Mouse (Mus musculus) lung, postnatal 36 days (tissue): ENCODE results near the gene Artn.

ENCODE experiments used
- DNase-seq: peaks from one replicate; pipeline ENCODE4 v3.0.0; 2022; ENCODE audit warnings: mixed read lengths

Artn gene

DNA sequence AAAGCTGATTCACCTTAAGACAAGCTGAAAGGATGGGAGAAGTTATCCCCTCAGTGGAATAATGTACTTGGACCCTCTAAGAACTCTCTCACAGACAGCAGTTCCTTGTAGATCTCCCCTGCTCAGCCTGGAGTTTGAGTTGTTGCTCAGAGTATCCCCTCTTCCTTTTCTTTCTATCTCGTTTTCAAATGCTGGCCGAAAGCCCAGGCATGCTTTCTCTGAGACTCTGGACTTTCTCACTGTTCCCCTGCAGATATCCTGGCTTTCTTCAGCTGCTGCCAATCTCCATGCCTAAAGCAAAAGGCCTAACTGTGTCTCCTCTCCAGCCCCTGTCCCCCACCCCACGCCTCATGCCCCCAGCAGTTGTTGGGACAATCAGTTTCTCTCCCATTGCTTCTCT lies 11.3 kb downstream of the Artn start:
- DNase-seq = no peak

DNA sequence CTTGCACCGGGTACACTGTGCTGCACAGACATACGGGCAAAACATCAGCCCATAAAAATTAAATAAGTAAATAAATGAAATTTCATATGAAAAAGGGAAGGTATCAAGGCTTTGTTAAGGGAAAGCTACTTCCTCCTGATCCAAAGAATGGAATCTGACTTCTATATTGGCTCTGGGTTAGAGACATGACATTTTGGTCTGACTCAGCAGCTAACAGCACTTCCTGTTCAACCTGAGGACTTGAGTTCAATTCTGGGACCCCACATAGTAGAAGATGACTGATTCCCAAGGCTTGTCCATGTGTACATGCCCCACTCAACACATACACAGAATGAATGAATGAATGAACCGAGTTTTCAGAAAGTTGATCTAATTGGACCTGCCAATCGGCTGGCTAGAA lies 11.7 kb downstream of the Artn start:
- no peak for DNase-seq

DNA sequence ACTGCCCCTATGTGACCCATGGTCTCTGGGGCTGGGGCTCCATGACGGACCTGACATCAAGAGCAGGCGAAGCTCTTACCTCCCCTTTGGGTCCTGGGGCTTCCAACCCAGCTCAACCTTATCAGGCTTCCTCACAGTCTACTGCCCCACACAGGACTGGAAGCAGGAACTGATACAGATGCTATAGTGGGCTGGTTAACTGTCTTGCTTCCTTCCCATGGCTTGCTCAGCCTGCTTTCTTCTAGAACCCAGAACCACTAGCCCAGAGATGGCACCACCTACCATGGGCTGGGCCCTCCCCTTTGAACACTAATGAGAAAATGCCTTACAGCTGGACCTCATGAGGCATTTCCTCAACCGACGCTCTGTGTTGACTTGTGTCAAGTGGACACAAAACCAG lies 12.2 kb downstream of the Artn start:
- no peak for DNase-seq

DNA sequence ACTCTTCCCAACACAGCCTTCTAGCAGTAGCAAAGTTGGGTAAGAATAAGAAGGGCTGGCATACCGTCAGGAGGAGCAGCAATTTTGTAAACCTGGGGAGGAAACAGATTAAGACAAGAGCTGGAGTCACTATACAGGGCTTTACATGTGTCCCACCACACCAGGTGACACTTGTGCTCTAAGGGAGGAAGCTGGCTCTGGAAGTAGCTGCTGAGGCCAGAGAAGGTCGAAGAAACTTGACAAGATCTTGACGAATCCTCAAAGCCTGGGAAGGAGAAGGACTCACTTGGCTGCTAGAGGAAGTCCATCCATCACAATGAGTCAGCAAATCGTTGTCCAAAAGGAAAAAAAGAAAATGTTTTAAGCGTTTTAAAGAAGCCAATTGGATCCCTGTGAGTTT lies 13.2 kb downstream of the Artn start:
- DNase-seq = no peak

DNA sequence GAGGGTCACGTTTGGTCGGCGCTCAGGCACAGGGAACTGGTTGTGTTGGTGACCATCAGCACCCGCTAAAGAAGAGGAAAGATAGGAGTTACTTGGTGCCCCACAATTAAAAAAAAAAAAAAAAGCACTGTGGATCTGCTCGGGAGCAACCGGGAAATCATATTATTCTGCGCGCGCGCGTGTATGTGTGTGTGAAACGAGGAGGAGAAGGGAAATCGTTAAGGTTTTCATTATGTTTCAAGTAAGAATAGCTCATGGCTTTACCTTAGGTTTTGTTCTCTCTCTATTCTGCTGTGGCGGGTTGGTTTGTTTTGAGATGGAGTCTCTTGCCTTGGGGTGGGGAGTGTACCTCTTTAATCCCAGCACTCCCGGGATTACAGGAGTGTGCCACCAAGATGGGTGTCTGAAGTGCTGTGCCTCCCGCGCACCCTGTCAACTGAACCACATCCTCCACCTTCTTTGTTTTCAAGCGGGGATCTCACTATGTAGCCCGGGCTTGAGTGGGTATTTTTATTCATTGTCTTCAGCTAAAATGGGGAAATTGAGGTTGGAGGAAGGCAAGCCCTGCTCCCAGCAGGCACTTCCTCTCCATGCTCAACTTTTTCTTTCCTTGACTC lies 14.0 kb downstream of the Artn start:
- no peak for DNase-seq

DNA sequence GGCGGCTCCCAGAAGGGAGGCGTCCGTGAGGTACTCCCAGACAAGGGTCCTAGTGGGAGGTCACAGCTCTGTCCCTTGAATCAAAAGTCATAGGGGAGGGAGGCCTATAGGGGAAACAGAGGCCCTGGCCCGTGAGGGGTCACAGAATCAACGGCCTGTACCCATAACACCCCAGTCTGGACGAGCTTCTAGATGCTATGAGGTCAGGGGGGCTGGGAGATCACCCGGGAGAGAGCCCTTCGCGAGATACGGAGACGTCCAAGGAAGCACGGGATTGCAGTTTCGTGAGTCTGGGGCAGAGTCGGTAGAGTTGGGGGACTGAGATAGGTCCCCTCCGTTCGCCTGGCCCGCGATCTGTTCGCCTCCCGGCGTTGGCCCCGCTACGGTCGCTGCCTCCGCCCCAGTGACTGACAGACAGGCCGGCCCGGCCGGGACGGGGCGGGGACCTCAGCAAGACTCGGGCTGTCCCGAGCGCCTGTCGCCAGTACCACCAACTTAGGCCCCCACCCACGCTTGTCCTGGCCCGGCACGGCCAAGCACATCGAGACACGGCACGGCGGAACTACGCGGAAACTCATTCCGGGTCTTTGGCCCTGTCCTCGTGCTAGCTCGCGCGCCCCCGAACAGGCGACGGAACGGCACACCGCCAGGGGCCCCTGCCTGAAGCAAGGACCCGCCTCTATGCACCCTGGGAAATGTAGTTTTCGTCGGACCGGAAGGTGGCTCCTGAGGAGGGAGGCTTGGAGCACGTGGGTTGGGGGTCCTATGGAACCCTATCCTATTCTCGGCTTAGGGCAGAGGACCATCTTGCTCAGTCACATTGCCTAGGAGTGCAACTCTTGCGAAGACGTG lies 14.7 kb downstream of the Artn start, which contains the start of gene Ipo13:
Ipo13 (minus strand) TSS at position 409 of the 852 bp plus-strand sequence.
- DNase-seq = peak; percentile 94

DNA sequence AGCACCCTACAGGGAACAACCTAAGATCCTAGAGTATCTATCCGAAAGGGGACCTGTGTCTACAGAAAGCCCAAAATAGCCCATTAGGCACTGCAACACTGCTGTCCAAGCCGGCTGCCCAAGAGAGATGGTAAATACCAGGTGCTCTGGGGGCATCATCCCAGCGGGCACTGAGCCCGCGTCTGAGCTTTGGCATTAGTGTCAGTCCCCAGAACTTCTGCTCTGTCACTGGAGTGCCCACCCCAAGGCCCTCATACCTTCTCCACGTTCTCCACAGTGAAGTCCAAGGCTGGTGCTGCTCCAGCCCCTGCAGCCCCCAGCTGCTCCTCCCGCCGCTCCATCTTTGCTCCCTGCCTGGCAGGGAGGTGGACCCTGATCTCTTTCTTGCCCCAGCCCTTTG lies 15.5 kb downstream of the Artn start:
- DNase-seq = no peak

DNA sequence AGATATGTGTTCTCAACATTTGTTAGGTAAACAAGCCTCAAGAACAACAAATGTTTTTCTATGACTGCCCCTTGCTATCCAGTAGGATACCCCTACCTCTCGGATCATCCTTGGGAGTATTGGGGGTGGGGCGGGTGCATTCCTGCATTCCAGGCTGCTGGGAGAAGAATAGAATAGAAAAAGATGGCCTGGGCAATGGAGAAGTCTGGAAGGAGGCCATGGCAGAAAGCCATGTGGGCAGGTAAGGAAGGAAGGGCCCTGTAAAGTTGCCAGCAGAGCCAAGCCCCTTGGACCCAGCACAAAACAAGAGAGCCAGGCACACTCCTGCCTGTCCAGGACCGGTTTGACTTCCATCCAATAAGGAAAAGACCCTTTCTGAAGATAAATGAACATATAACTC lies 16.1 kb downstream of the Artn start:
- DNase-seq = peak; percentile 82

DNA sequence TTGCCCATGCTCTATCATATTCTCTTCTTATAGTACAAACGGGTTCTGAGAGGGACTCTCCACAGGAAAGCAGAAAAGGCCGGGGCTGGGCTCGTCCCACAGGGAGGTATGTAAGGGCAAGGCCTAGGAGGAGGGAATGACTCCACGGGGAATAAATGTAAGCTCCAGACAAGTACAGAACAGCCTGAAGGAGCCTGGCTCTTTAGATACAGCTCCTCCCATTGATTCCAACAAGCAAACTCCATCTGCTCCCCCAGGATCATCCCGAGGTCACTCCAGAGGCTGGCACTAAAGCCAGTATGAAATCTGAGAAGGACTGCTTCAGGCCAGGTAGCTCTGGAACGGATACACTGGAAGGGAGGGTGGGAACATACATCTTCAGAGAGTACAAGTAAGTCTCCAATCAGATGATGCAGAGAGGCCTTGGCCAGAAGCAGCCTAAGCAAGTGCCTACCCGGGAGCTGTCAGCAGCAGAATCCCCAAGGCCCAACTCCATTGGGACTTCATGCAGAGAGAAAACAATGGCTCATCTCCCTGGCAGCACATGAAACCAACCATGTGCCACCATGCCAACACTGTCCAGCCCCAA lies 16.8 kb downstream of the Artn start:
- no peak for DNase-seq

DNA sequence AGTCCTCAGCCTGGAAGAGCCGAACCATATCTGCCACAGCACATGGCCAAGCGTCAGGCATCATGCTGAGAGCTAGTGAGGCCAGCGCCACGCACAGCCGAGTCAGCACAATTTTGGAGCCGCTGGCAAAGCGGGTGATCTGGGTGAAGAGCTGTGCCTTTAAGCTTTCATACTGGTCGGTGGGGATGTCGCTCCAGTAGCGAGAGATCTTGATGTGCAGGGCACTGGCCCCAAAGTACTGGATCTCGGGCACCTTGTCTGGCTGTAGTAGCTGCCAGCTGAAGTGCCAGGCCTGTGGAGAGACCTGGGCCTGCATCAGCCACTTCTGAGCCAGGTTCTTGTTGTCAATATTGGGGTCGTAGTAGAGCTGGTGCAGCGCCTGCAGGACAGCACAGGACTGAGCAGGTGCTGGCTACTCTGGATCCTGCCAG lies 17.4 kb downstream of the Artn start:
- DNase-seq = no peak

DNA sequence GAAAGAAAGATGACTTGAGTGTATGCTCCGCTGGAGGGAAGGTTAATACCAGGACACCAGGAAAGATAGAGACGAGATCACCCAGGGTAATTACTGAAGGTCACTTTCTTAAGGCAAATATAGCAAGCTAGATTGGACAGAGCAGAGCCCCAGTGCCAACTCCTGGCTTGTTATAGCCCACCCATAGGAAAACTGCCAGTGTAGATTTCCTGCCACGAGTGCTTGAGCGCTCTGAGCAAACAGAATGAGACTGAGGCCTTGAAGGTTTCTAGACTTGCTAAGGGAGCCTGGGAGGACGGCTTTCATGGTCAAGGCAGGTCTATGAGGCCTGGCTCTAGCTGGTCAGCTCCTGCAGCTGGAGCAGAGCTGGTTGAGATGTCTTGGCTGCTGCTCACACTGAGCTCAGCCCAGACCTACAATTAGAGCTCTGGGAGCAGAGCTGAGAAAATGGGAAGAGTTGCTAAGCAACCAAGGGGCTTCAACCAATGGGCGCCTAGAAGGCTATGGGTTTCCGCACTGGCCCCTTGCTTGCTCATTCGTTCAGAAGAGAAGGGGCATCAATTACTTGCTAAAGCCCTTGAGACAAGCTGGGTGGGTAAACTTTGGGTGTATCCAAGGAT lies 20.6 kb downstream of the Artn start:
- no peak for DNase-seq

DNA sequence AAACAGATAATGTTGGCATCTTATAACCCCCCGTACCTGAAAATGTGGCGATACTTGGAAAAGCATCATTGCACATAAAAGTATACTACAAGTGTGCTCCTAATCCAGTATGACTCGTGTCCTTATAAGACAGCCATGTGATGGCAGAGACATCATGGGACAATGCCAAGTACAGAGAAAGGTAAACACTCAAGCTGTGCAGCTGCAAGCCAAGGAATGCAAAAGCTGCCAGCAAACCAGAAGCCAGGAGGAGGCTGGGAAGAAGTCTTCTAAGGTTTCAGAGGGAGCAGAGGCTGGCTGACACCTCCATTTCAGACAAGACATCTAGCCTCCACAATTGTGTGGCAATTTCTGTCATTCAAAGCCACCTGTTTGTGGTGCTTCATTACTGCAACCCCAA lies 23.4 kb downstream of the Artn start:
- DNase-seq = peak; percentile 87

DNA sequence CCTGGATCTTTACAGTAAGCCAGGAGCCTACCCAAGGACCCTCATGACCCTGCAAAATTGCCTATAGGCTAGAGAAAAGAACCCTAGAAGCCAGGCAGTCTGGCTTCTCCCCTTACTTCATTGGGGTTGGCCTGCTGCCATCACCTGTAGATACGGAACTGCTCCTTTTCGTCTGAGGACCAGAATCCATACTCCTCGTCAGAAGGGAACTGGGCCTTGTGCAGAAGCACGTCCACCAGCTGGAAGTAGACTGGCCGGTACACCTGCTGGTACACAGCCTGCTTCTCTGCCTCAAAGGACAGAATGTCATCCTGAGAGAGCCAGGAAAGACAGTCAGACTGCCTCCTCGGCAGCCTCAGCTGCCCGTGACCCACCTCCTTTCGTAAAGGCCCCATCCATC lies 24.8 kb downstream of the Artn start:
- no peak for DNase-seq

DNA sequence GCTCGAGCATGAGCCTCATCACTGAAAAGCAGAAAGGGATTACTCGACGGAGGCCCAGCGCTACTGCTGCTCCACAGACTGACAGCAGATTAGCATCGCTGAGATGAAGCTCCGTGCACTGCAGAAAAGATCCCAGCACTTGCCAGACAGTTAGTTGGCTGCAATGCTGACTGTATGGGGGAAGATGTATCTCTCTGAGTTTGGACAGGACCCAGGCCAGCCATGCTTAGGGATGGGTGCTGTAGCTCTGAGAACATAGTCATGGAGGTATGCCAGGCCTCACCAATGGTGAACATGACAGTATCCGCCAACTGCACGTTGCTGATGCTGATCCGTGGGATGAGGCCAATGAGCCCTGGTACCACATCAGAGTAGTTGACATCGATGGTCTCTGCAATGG lies 25.5 kb downstream of the Artn start:
- DNase-seq = no peak

DNA sequence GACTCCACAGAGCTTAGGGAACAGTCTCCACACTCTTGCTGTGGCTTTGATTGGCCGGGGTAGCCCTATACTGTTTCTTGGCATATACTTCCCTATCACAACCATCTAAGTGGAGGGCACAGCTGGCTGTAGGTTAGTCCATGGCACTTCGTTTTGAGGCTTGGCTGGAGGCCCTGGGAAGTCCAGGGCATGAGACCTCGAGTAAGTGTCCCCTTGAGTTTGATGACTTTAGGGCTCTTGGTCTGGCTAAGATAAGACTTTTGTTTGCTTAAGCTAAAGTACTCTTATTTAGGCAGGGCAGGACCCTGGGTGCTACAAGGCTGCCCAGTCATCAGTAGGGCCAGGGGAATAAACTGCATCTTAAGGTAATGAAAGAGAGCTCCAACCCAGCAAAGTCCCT lies 31.5 kb downstream of the Artn start:
- DNase-seq = peak; percentile 76

DNA sequence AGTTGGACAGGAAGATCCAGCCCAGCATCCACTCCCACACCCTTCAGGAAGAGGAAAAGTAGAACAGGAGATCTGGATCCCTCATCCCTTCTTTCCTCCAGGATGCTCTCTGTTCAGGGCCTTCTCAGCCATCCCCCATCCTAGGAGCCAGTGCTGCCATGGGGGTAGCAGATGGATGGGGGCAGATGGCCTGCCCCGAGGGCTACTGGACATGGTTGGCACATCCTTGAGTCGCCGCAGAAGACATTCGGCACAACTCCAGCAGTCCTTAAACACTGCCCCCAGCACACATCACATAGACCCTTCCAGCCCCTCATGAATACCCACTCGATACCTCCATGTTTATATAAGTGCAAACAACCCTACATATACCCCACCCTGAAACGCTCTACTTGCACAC lies 33.5 kb downstream of the Artn start:
- no peak for DNase-seq

DNA sequence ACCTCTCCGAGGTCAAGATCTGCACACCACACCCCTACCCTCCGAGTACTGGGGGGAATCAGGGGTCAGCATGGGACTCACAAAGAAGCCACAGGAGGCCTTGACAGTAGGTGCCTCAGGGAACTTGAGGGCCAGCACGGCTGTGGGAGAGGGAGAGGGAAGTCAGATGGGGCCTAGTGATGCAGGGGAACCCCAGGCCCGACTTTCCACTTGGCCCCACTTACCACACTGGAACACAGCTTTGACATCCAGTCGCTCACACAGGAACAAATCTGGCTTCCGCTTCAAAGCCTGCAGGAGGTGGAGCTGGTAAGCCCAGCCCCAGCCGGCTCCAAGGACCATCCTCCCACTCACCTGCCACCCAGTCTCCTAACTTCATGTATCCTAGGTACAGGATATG lies 34.2 kb downstream of the Artn start:
- no peak for DNase-seq

DNA sequence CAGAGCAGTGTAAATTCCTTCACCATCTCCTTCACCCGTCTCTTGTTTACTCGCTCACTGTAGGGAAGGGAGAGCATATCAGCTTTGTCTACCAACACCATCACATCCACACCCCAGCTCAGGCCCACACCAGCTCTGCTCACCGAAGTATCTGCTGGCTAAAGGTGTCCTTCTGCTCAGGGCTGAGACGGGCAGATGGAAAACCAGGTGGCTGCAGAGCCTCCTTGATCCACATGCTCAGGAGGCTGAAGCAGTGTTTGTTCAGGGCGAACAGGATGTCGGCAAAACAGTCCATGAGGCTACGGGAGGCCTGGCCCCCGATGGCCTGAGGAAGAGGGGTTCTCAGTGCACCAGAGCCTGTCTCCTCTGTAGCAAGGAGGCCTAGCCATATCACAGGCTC lies 35.0 kb downstream of the Artn start:
- DNase-seq = no peak

DNA sequence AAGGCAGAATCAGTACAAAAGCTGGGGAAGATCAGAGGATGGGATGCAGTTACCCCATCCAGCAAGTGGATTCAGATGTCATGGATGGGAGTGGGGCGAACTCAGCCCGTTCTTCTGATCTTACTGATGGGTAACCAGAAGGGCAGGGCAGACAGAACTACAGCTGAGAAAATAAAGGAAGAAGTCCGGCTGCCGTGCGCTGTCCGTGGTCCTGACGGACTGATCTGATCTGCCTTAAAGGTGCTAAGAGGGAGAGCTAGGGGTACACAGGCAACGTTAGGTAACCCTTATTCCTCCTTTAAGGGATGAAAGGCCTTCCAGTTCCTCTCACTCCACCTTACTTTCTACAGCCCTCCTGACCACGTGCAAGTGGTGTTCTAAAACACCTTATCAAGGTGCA lies 36.2 kb downstream of the Artn start:
- peak; percentile 71 for DNase-seq

DNA sequence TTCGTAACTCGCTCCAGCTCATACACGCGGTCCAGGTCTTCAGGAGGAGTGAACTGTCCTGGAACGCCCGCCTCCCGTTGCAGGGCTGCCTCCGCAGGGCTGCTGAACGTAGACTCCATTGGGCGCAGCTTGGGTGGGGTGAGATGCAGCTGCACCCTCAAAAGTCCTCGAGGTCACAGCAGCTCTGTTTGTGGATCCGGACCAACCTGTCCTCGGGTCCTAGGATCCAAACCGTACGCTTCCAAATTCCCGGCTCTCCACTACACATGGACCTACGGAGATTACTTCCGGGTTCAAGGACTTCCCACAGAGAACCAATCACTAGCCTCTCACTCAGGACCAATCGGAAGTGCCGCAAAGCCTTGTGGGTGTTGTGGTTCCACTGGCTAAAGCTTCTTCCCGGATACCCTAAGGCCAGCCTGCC lies 37.8 kb downstream of the Artn start, which contains the start of gene Dph2:
Dph2 (minus strand) TSS at position 295 of the 424 bp plus-strand sequence.
- DNase-seq = peak; percentile 95

DNA sequence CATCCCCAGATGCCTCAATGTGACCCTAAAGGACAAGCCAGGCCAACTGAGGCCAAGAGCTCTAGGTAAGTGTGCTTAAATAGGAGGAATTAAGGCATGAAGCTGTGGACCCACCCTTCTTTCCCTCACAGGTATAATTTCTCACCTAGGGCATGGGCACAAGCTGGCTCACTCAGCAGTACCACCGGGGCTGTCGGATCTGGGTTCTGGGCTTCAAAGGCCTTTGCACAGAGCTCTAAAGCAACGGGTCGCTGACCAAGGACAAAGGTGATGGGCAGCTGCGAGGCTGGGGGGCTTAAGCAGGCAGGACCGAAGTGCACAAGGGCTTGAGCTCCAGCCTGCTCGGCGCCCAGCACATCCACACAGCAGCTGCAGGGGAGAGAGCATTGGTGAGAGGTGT lies 38.8 kb downstream of the Artn start:
- DNase-seq = no peak

DNA sequence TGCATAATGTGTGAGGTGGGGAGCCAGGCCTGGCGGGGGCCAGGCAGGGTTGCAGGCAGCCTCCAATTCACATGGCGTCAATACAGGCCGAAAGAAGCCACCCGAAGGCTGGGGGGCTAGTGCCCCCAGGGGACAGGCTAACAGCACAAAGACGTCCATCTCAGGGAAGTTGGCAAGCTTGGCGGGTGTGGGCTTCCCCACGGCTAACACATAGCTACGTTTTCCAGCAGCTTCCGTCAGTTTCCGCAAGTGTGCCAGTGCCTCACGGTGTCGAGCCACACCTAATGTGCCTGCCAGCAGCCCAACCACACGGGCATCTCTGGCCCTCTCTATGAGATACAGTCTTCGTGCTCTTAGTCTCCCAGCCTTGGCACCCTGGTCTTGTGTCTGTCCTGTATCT lies 39.5 kb downstream of the Artn start:
- no peak for DNase-seq

DNA sequence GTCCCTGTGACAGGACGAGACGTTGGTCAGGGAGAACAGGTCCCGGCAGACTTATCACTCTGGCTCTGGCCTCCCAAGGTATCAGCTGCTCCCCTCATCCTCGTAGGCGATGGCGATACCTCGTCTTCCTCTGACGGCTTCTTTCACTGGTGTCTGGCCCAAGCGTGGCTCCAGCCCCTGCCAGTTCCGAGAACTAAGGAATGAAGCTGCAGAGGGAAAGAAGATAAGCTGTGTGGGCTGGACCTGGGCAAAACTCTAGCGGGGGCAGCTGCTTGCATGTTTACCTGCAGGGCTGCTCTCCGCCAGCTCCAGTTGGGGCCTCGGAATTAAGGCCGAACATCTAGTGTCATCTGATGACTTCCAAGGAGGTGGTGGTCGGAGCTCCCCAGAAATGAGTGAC lies 40.1 kb downstream of the Artn start:
- no peak for DNase-seq

DNA sequence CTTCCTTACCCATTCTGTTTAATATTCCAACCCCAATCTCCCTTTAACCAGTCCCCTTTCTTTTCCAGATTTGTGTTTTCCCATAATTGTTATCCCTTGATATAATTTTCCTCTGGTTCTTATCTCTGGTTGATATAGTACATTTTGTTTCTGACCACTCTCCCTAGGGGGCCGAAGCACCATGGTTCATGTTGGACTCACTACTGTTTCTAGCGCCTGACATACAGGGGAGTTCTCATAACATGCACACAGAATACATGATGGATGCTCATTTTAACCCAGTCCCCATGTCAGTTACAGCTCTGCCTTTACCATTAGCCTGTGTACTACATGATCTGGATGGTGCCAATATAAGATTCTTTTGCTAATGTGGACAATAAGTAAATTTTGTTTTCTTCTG lies 41.6 kb downstream of the Artn start:
- no peak for DNase-seq
